Mouse (Mus musculus): ENCODE results near the gene Elf4. TPM values are rescaled to one million over a fixed set of nuclear protein-coding genes. Genes with fewer than 3 reads are reported as not detected.

Elf4 gene
- polyA plus RNA-seq, 1 experiment from 2014 or later, result 2.7 TPM

- no peak for ATAC-seq (ENCODE audit: insufficient number of reproducible peaks, insufficient read depth, low FRiP score, low TSS enrichment, low read depth)
- Histone ChIP-seq H3K9ac (replicated peaks) (no peak overlapping the region), H3K27ac (no peak overlapping the region), H3K27me3 (no peaks in the 10 kb centered on the region), H3K4me1 (replicated peaks) (no peaks in the 10 kb centered on the region), H3K36me3 (no peaks in the 10 kb centered on the region), H3K4me3 (replicated peaks) (no peak overlapping the region), H3K4me2 (no peak overlapping the region), H3K9me3 (no peaks in the 10 kb centered on the region)
- WGBS, result 29% methylated on average over 4 of the region's 4 CpGs
Observed at GRCm38 (mm10) chrX:48422986-48423385, 39.9 kb downstream of the Elf4 start.

GRCm38 (mm10) chrX:48418417-48418816 lies 44.5 kb downstream of the Elf4 start:
- 80% methylated on average over 2 of the region's 2 CpGs for WGBS
- Histone ChIP-seq H3K36me3 (no peaks in the 10 kb centered on the region), H3K4me3 (replicated peaks) (no peak overlapping the region), H3K9me3 (no peaks in the 10 kb centered on the region), H3K27ac (no peak overlapping the region), H3K4me1 (replicated peaks) (no peaks in the 10 kb centered on the region), H3K27me3 (no peaks in the 10 kb centered on the region), H3K4me2 (no peak overlapping the region), H3K9ac (replicated peaks) (no peak overlapping the region)
- ATAC-seq (ENCODE audit: insufficient number of reproducible peaks, insufficient read depth, low FRiP score, low TSS enrichment, low read depth), result no peak

GRCm38 (mm10) chrX:48414291-48414690 lies 48.6 kb downstream of the Elf4 start:
- no peak overlapping the region for H3K4me2 ChIP-seq
- no peak for ATAC-seq (ENCODE audit: insufficient number of reproducible peaks, insufficient read depth, low FRiP score, low TSS enrichment, low read depth)
- H3K9me3 ChIP-seq, result no peaks in the 10 kb centered on the region

GRCm38 (mm10) chrX:48412629-48413028 lies 50.3 kb downstream of the Elf4 start:
- WGBS, result 85% methylated on average over 6 of the region's 6 CpGs
- Histone ChIP-seq H3K27me3 (no peaks in the 10 kb centered on the region), H3K9me3 (no peaks in the 10 kb centered on the region), H3K4me2 (no peak overlapping the region), H3K4me3 (replicated peaks) (no peak overlapping the region), H3K27ac (no peak overlapping the region), H3K4me1 (replicated peaks) (no peaks in the 10 kb centered on the region), H3K36me3 (no peaks in the 10 kb centered on the region), H3K9ac (replicated peaks) (no peak overlapping the region)
- no peak for ATAC-seq (ENCODE audit: insufficient number of reproducible peaks, insufficient read depth, low FRiP score, low TSS enrichment, low read depth)

More at GRCm38 (mm10) chrX:48414291-48414690, 48.6 kb downstream of the Elf4 start:
- H3K36me3 ChIP-seq, result no peaks in the 10 kb centered on the region
- H3K4me3 ChIP-seq (replicated peaks), result no peak overlapping the region
- no peak overlapping the region for H3K9ac ChIP-seq (replicated peaks)
- H3K27me3 ChIP-seq, result no peaks in the 10 kb centered on the region
- WGBS, result 81% methylated on average over 5 of the region's 5 CpGs
- H3K4me1 ChIP-seq (replicated peaks), result no peaks in the 10 kb centered on the region
- no peak overlapping the region for H3K27ac ChIP-seq

- no peak; the same call in 1 of the 2 replicates for ATAC-seq (ENCODE audit: insufficient number of reproducible peaks, insufficient read depth, low FRiP score, low TSS enrichment, low read depth)
- no peak overlapping the region for H3K9ac ChIP-seq (replicated peaks)
- WGBS, result 27% methylated on average over 7 of the region's 7 CpGs
Observed at GRCm38 (mm10) chrX:48410388-48410776, 52.5 kb downstream of the Elf4 start.

GRCm38 (mm10) chrX:48409611-48410387 lies 53.1 kb downstream of the Elf4 start:
- H3K27ac ChIP-seq, result no peak overlapping the region
- WGBS, result 10% methylated on average over 36 of the region's 36 CpGs
- ATAC-seq (ENCODE audit: insufficient number of reproducible peaks, insufficient read depth, low FRiP score, low TSS enrichment, low read depth), result peak; percentile 70
- H3K9me3 ChIP-seq, result no peaks in the 10 kb centered on the region
- no peaks in the 10 kb centered on the region for H3K27me3 ChIP-seq
- no peak overlapping the region; the same call in 1 of the 2 replicates for H3K9ac ChIP-seq (replicated peaks)
- H3K4me3 ChIP-seq (replicated peaks), result peak overlapping the region; percentile 43
- peaks cover 16% of the 10 kb centered on the region; the same call in 1 of the 2 replicates for H3K36me3 ChIP-seq
- peaks cover 6% of the 10 kb centered on the region for H3K4me1 ChIP-seq (replicated peaks)
- peak overlapping the region; percentile 54 for H3K4me2 ChIP-seq

More at GRCm38 (mm10) chrX:48410388-48410776, 52.5 kb downstream of the Elf4 start:
- H3K4me1 ChIP-seq (replicated peaks), result peaks cover 6% of the 10 kb centered on the region
- H3K36me3 ChIP-seq, result peaks cover 16% of the 10 kb centered on the region; the same call in 1 of the 2 replicates
- H3K4me2 ChIP-seq, result peak overlapping the region; percentile 54
- H3K27me3 ChIP-seq, result no peaks in the 10 kb centered on the region
- H3K27ac ChIP-seq, result no peak overlapping the region
- no peaks in the 10 kb centered on the region for H3K9me3 ChIP-seq
- H3K4me3 ChIP-seq (replicated peaks), result peak overlapping the region; percentile 43; the same call in 1 of the 2 replicates

GRCm38 (mm10) chrX:48405141-48405540 lies 57.8 kb downstream of the Elf4 start:
- H3K9ac ChIP-seq (replicated peaks), result no peak overlapping the region
- no peak overlapping the region; the same call in 1 of the 2 replicates for H3K4me2 ChIP-seq
- H3K27me3 ChIP-seq, result no peaks in the 10 kb centered on the region
- no peaks in the 10 kb centered on the region for H3K9me3 ChIP-seq
- ATAC-seq (ENCODE audit: insufficient number of reproducible peaks, insufficient read depth, low FRiP score, low TSS enrichment, low read depth), result peak; percentile 66
- peaks cover 53% of the 10 kb centered on the region for H3K36me3 ChIP-seq
- H3K4me3 ChIP-seq (replicated peaks), result no peak overlapping the region
- peaks cover 6% of the 10 kb centered on the region for H3K4me1 ChIP-seq (replicated peaks)
- peak overlapping the region; percentile 78 for H3K27ac ChIP-seq
- WGBS, result 14% methylated on average over 3 of the region's 3 CpGs

- H3K4me1 ChIP-seq (replicated peaks), result no peaks in the 10 kb centered on the region
- WGBS, result 82% methylated on average over 4 of the region's 4 CpGs
Observed at GRCm38 (mm10) chrX:48399994-48400393, 62.9 kb downstream of the Elf4 start.

GRCm38 (mm10) chrX:48389380-48389779 lies 73.6 kb downstream of the Elf4 start:
- peaks cover 88% of the 10 kb centered on the region for H3K36me3 ChIP-seq
- H3K9ac ChIP-seq (replicated peaks), result no peak overlapping the region
- H3K4me3 ChIP-seq (replicated peaks), result no peak overlapping the region
- no peak for ATAC-seq (ENCODE audit: insufficient number of reproducible peaks, insufficient read depth, low FRiP score, low TSS enrichment, low read depth)
- no peaks in the 10 kb centered on the region for H3K4me1 ChIP-seq (replicated peaks)
- no peak overlapping the region for H3K27ac ChIP-seq
- WGBS, result 87% methylated on average over 6 of the region's 6 CpGs
- no peaks in the 10 kb centered on the region for H3K9me3 ChIP-seq
- H3K27me3 ChIP-seq, result no peaks in the 10 kb centered on the region
- H3K4me2 ChIP-seq, result no peak overlapping the region

More at GRCm38 (mm10) chrX:48399994-48400393, 62.9 kb downstream of the Elf4 start:
- Histone ChIP-seq H3K27me3 (no peaks in the 10 kb centered on the region), H3K36me3 (peaks cover 45% of the 10 kb centered on the region), H3K9me3 (no peaks in the 10 kb centered on the region), H3K4me3 (replicated peaks) (no peak overlapping the region), H3K27ac (no peak overlapping the region), H3K9ac (replicated peaks) (no peak overlapping the region), H3K4me2 (no peak overlapping the region)
- ATAC-seq (ENCODE audit: insufficient number of reproducible peaks, insufficient read depth, low FRiP score, low TSS enrichment, low read depth), result no peak

- peaks cover 81% of the 10 kb centered on the region for H3K36me3 ChIP-seq
- 64% methylated on average over 3 of the region's 4 CpGs for WGBS
- no peak for ATAC-seq (ENCODE audit: insufficient number of reproducible peaks, insufficient read depth, low FRiP score, low TSS enrichment, low read depth)
Observed at GRCm38 (mm10) chrX:48385927-48386326, 77.0 kb downstream of the Elf4 start.

GRCm38 (mm10) chrX:48383643-48384042 lies 79.3 kb downstream of the Elf4 start:
- 48% methylated on average over 7 of the region's 7 CpGs for WGBS
- Histone ChIP-seq H3K9me3 (no peaks in the 10 kb centered on the region), H3K27ac (no peak overlapping the region), H3K4me3 (replicated peaks) (no peak overlapping the region), H3K4me2 (no peak overlapping the region), H3K27me3 (no peaks in the 10 kb centered on the region), H3K36me3 (peaks cover 80% of the 10 kb centered on the region), H3K4me1 (replicated peaks) (no peaks in the 10 kb centered on the region), H3K9ac (replicated peaks) (no peak overlapping the region)
- ATAC-seq (ENCODE audit: insufficient number of reproducible peaks, insufficient read depth, low FRiP score, low TSS enrichment, low read depth), result no peak

More at GRCm38 (mm10) chrX:48385927-48386326, 77.0 kb downstream of the Elf4 start:
- Histone ChIP-seq H3K9ac (replicated peaks) (no peak overlapping the region), H3K27me3 (no peaks in the 10 kb centered on the region), H3K27ac (no peak overlapping the region), H3K4me3 (replicated peaks) (no peak overlapping the region), H3K4me2 (no peak overlapping the region), H3K9me3 (no peaks in the 10 kb centered on the region), H3K4me1 (replicated peaks) (no peaks in the 10 kb centered on the region)

All from limb, embryonic 12.5 days (tissue).